Mouse (Mus musculus): ENCODE results near the gene Hus1b. TPM values are rescaled to one million over a fixed set of nuclear protein-coding genes. Genes with fewer than 3 reads are reported as not detected.
A peak's percentile ranks its signal among the peaks of the same experiment; 100 is the strongest.

Hus1b gene
- polyA plus RNA-seq, 1 experiment from 2014 or later, result not detected

- 53% methylated on average over 8 of the region's 8 CpGs for WGBS
- Histone ChIP-seq H3K9ac (no peak overlapping the region), H3K4me2 (no peak overlapping the region), H3K4me1 (peaks cover 13% of the 10 kb centered on the region), H3K36me3 (no peaks in the 10 kb centered on the region), H3K27me3 (replicated peaks) (peaks cover 3% of the 10 kb centered on the region; the same call in 1 of the 2 replicates), H3K4me3 (no peak overlapping the region), H3K9me3 (no peaks in the 10 kb centered on the region), H3K27ac (replicated peaks) (no peak overlapping the region)
- ATAC-seq (ENCODE audit: extremely low read depth, insufficient number of reproducible peaks, low FRiP score, low TSS enrichment), result no peak
These were observed 29.1 kb upstream of the Hus1b start for GRCm38 (mm10) chr13:30976536-30977084.

- Histone ChIP-seq H3K4me3 (peak overlapping the region; percentile 98), H3K27me3 (replicated peaks) (peaks cover 3% of the 10 kb centered on the region; the same call in 1 of the 2 replicates), H3K9me3 (no peaks in the 10 kb centered on the region), H3K27ac (replicated peaks) (no peak overlapping the region), H3K9ac (peak overlapping the region; percentile 93), H3K36me3 (no peaks in the 10 kb centered on the region), H3K4me2 (peak overlapping the region; percentile 72), H3K4me1 (peaks cover 17% of the 10 kb centered on the region)
- WGBS, result 22% methylated on average over 5 of the region's 5 CpGs
- ATAC-seq (ENCODE audit: extremely low read depth, insufficient number of reproducible peaks, low FRiP score, low TSS enrichment), result no peak
These were observed 26.7 kb upstream of the Hus1b start for GRCm38 (mm10) chr13:30974247-30974630.

- Histone ChIP-seq H3K36me3 (no peaks in the 10 kb centered on the region), H3K4me2 (peak within 1 kb of the TSS; percentile 72), H3K27me3 (replicated peaks) (peaks cover 3% of the 10 kb centered on the region; the same call in 1 of the 2 replicates), H3K4me1 (peaks cover 23% of the 10 kb centered on the region), H3K9ac (peak within 1 kb of the TSS; percentile 93), H3K27ac (replicated peaks) (peak within 1 kb of the TSS; percentile 86), H3K9me3 (no peaks in the 10 kb centered on the region), H3K4me3 (peak within 1 kb of the TSS; percentile 98)
- ATAC-seq (ENCODE audit: extremely low read depth, insufficient number of reproducible peaks, low FRiP score, low TSS enrichment), result peak; percentile 80
- under 1% methylated on average over 54 of the region's 54 CpGs for WGBS
These were observed 26.1 kb upstream of the Hus1b start, which contains the start of the genes Exoc2 and Gm5447 for GRCm38 (mm10) chr13:30973501-30974246. Gene Exoc2, minus strand, starts transcription at chr13:30974093. Gene Gm5447, plus strand, starts transcription at chr13:30974204.

- ATAC-seq (ENCODE audit: extremely low read depth, insufficient number of reproducible peaks, low FRiP score, low TSS enrichment), result no peak
- H3K4me2 ChIP-seq, result no peak overlapping the region
- no peaks in the 10 kb centered on the region for H3K9me3 ChIP-seq
- H3K4me1 ChIP-seq, result peaks cover 30% of the 10 kb centered on the region
- no peaks in the 10 kb centered on the region; the same call in 1 of the 2 replicates for H3K27me3 ChIP-seq (replicated peaks)
- no peak overlapping the region for H3K4me3 ChIP-seq
- no peaks in the 10 kb centered on the region for H3K36me3 ChIP-seq
- no peak overlapping the region for H3K9ac ChIP-seq
- no peak overlapping the region for H3K27ac ChIP-seq (replicated peaks)
- WGBS, result 83% methylated on average over 2 of the region's 2 CpGs
These were observed 24.5 kb upstream of the Hus1b start for GRCm38 (mm10) chr13:30972102-30972501.

GRCm38 (mm10) chr13:30971047-30971446 is 23.5 kb upstream of the Hus1b start:
- ATAC-seq (ENCODE audit: extremely low read depth, insufficient number of reproducible peaks, low FRiP score, low TSS enrichment), result no peak
- H3K36me3 ChIP-seq, result no peaks in the 10 kb centered on the region
- H3K9me3 ChIP-seq, result no peaks in the 10 kb centered on the region

GRCm38 (mm10) chr13:30968311-30968710 is 20.8 kb upstream of the Hus1b start:
- no peaks in the 10 kb centered on the region for H3K27me3 ChIP-seq (replicated peaks)
- peaks cover 40% of the 10 kb centered on the region for H3K4me1 ChIP-seq
- ATAC-seq (ENCODE audit: extremely low read depth, insufficient number of reproducible peaks, low FRiP score, low TSS enrichment), result no peak
- no peak overlapping the region for H3K4me2 ChIP-seq
- H3K4me3 ChIP-seq, result no peak overlapping the region
- no peak overlapping the region for H3K9ac ChIP-seq
- H3K27ac ChIP-seq (replicated peaks), result no peak overlapping the region
- H3K9me3 ChIP-seq, result no peaks in the 10 kb centered on the region
- H3K36me3 ChIP-seq, result no peaks in the 10 kb centered on the region
- WGBS, result 63% methylated on average over 4 of the region's 4 CpGs

More at GRCm38 (mm10) chr13:30971047-30971446, 23.5 kb upstream of the Hus1b start:
- Histone ChIP-seq H3K4me3 (no peak overlapping the region), H3K9ac (no peak overlapping the region), H3K4me1 (peaks cover 40% of the 10 kb centered on the region), H3K27ac (replicated peaks) (no peak overlapping the region), H3K4me2 (no peak overlapping the region), H3K27me3 (replicated peaks) (no peaks in the 10 kb centered on the region; the same call in 1 of the 2 replicates)
- WGBS, result 85% methylated on average over 3 of the region's 3 CpGs

GRCm38 (mm10) chr13:30966507-30966911 is 18.9 kb upstream of the Hus1b start:
- H3K4me1 ChIP-seq, result peaks cover 31% of the 10 kb centered on the region
- H3K4me3 ChIP-seq, result no peak overlapping the region; the same call in 1 of the 2 replicates
- peak overlapping the region; percentile 56 for H3K4me2 ChIP-seq
- peak overlapping the region; percentile 51; the same call in 1 of the 2 replicates for H3K9ac ChIP-seq
- no peaks in the 10 kb centered on the region for H3K9me3 ChIP-seq
- no peaks in the 10 kb centered on the region for H3K27me3 ChIP-seq (replicated peaks)
- H3K36me3 ChIP-seq, result no peaks in the 10 kb centered on the region
- 24% methylated on average over 10 of the region's 10 CpGs for WGBS
- H3K27ac ChIP-seq (replicated peaks), result no peak overlapping the region
- ATAC-seq (ENCODE audit: extremely low read depth, insufficient number of reproducible peaks, low FRiP score, low TSS enrichment), result no peak

GRCm38 (mm10) chr13:30961932-30962331 is 14.4 kb upstream of the Hus1b start:
- Histone ChIP-seq H3K27me3 (replicated peaks) (no peaks in the 10 kb centered on the region), H3K9ac (no peak overlapping the region), H3K9me3 (no peaks in the 10 kb centered on the region), H3K27ac (replicated peaks) (no peak overlapping the region), H3K4me1 (peaks cover 13% of the 10 kb centered on the region), H3K4me3 (no peak overlapping the region), H3K4me2 (no peak overlapping the region), H3K36me3 (peaks cover 3% of the 10 kb centered on the region; the same call in 1 of the 2 replicates)
- WGBS, result 56% methylated on average over 2 of the region's 2 CpGs
- ATAC-seq (ENCODE audit: extremely low read depth, insufficient number of reproducible peaks, low FRiP score, low TSS enrichment), result no peak

GRCm38 (mm10) chr13:30960714-30961113 is 13.2 kb upstream of the Hus1b start:
- no peak for ATAC-seq (ENCODE audit: extremely low read depth, insufficient number of reproducible peaks, low FRiP score, low TSS enrichment)
- peaks cover 4% of the 10 kb centered on the region for H3K4me1 ChIP-seq
- H3K4me3 ChIP-seq, result no peak overlapping the region
- peaks cover 3% of the 10 kb centered on the region; the same call in 1 of the 2 replicates for H3K36me3 ChIP-seq
- WGBS, result 67% methylated on average over 2 of the region's 2 CpGs
- H3K9ac ChIP-seq, result no peak overlapping the region
- H3K27me3 ChIP-seq (replicated peaks), result no peaks in the 10 kb centered on the region
- no peaks in the 10 kb centered on the region for H3K9me3 ChIP-seq
- H3K27ac ChIP-seq (replicated peaks), result no peak overlapping the region
- H3K4me2 ChIP-seq, result no peak overlapping the region

- ATAC-seq (ENCODE audit: extremely low read depth, insufficient number of reproducible peaks, low FRiP score, low TSS enrichment), result no peak
- Histone ChIP-seq H3K9me3 (no peaks in the 10 kb centered on the region; the same call in 1 of the 2 replicates), H3K9ac (no peak overlapping the region), H3K27ac (replicated peaks) (no peak overlapping the region), H3K36me3 (no peaks in the 10 kb centered on the region), H3K4me2 (no peak overlapping the region), H3K4me1 (peaks cover 4% of the 10 kb centered on the region; the same call in 1 of the 2 replicates), H3K4me3 (no peak overlapping the region), H3K27me3 (replicated peaks) (no peaks in the 10 kb centered on the region)
- WGBS, result 38% methylated on average over 1 of the region's 1 CpGs
These were observed 6.0 kb upstream of the Hus1b start for GRCm38 (mm10) chr13:30953580-30953979.

GRCm38 (mm10) chr13:30952044-30952443 is 4.5 kb upstream of the Hus1b start:
- no peaks in the 10 kb centered on the region; the same call in 1 of the 2 replicates for H3K9me3 ChIP-seq
- no peak overlapping the region for H3K4me3 ChIP-seq
- H3K9ac ChIP-seq, result no peak overlapping the region
- no peak for ATAC-seq (ENCODE audit: extremely low read depth, insufficient number of reproducible peaks, low FRiP score, low TSS enrichment)
- H3K36me3 ChIP-seq, result peaks cover 4% of the 10 kb centered on the region; the same call in 1 of the 2 replicates
- no peaks in the 10 kb centered on the region for H3K27me3 ChIP-seq (replicated peaks)
- no peak overlapping the region for H3K4me2 ChIP-seq
- H3K27ac ChIP-seq (replicated peaks), result no peak overlapping the region
- peaks cover 15% of the 10 kb centered on the region for H3K4me1 ChIP-seq
- WGBS, result 80% methylated on average over 2 of the region's 2 CpGs

All from heart, embryonic 13.5 days (tissue).